Mouse (Mus musculus) natural killer cell, adult 2 months (primary cell): Measurements from ENCODE around the gene Atp13a5.

ENCODE experiments used
- DNase-seq, 2 experiments: peaks; one replicate each; pipeline ENCODE4 v3.0.0; 2022; ENCODE audit warnings: low spot score in 2 of 2

Gene Atp13a5

GRCm38 (mm10) chr16:29205581-29205980, 173.0 kb downstream of the Atp13a5 start:
- DNase-seq: no peak

GRCm38 (mm10) chr16:29204875-29205274, 173.7 kb downstream of the Atp13a5 start:
- no peak for DNase-seq

- DNase-seq: no peak
These were observed 177.4 kb downstream of the Atp13a5 start for GRCm38 (mm10) chr16:29201146-29201545.

DNA sequence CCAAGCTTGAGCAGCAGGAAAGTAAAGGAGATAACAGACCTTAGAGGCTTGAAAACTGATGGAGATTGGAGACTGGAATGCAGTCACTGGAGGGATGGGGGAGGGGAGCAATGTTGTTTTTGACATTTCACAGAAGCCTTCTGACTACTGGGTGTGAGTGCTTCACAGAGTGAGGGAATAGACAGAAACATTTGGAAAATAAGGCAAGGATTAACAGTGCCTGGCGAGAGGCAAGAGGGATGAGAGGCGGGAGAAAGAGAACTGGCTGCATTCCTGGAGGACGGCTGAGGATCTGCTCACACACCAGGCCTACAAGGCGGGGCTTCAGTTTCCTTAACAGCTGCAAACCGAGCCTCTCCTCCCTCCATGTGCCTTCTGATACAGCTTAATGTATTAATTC, 180.1 kb downstream of the Atp13a5 start:
- DNase-seq: no peak

- DNase-seq: no peak
These were observed 183.4 kb downstream of the Atp13a5 start for GRCm38 (mm10) chr16:29195156-29195555.

- DNase-seq: no peak
These were observed 184.6 kb downstream of the Atp13a5 start for GRCm38 (mm10) chr16:29193981-29194380.

- no peak for DNase-seq
These were observed 185.6 kb downstream of the Atp13a5 start for GRCm38 (mm10) chr16:29192911-29193310.
